Mouse (Mus musculus) monocyte, adult 5-6 weeks (primary cell): ENCODE data around the gene Ms4a4d. TPM values are rescaled to one million over a fixed set of nuclear protein-coding genes. Genes with fewer than 3 reads are reported as not detected.
A peak's percentile ranks its signal among the peaks of the same experiment; 100 is the strongest.

Experiments
- ATAC-seq: fragments of 153-309, 156-312 bp; replicated peaks from 2 replicates; pipeline ENCODE4 v1.8.0; 2017; ENCODE audit warnings: mild to moderate bottlenecking; ENCODE audit not compliant: low TSS enrichment, insufficient number of reproducible peaks, severe bottlenecking, poor library complexity, low FRiP score
- total RNA-seq: library from RNA; stranded (forward); fragments of 200-1000, 200-491, 200-594 nt; gene quantifications from 3 replicates; pipeline ENCODE4 v1.2.3, GENCODE M21; 2017

Gene Ms4a4d
- total RNA-seq, 1 experiment from 2014 or later, result not detected

DNA sequence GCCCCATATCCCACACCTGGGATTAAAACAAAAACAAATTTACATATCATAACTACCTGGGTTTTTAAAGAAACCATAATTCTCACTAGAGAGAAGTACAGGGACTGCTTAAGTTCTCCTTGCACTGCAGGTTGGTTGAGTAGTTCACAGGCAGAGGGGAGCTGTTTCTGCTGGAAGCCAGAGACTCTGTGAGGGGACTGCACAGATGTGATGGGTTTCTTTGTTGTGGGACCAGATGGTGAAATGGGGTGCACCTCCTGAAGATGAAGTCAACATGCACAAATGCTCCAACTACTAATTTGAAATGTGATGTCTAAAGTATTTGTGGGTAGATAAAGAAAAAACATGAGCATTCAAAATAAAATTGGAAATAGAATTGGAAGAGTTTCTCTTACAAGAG is 11.3 kb downstream of the Ms4a4d start:
- no peak for ATAC-seq

GRCm38 (mm10) chr19:11554726-11555125 is 18.1 kb downstream of the Ms4a4d start:
- ATAC-seq, result no peak

DNA sequence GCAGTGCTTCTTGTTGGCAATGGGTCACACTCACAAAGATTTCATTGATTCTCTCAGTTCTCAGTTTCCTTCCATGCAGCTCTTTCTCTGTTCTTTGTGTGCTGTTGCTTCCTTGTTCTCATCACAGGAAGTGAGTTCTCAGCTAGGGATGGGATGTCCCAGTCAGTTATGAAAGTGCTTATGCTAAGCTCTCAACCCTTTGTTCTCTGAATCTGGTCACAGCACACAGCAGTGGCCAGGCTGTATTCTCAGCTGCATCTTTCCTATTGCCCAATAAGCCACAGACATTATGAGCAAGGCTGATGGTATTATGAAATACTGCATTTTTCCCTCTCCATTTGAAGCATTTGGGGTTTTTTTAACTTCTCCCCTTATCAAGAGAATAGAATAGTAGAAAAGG is 23.0 kb downstream of the Ms4a4d start:
- ATAC-seq, result peak; percentile 100

- ATAC-seq, result no peak
These were observed 38.4 kb downstream of the Ms4a4d start for GRCm38 (mm10) chr19:11574965-11575364.

- peak; percentile 88 for ATAC-seq
These were observed 52.6 kb downstream of the Ms4a4d start for GRCm38 (mm10) chr19:11589205-11589604.

DNA sequence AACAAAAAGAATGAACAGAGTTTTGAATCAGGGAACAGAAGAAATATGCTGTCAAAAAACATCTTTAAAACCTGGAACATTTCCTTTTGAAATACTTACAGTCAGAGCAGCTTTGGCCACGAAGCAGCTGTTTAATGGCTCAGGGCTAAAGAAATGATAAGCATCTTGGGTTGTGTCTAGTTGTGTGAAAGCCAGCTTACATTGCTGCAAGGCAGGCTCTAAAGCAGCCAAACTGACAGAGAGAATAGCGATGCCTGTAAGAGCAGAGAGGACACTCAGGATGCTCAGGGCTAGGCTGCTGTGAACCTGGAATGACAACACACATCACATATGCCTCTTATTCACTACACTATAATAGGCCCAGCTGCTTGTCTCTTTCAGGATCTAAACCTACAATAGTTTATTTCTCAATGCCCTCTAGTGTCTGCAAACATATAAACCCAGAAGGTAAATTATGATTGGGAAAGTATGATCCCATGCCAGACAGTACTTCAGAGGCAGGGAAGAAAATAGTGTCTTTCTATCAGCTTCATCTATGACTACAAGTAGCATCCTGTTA is 53.4 kb downstream of the Ms4a4d start:
- ATAC-seq, result no peak

DNA sequence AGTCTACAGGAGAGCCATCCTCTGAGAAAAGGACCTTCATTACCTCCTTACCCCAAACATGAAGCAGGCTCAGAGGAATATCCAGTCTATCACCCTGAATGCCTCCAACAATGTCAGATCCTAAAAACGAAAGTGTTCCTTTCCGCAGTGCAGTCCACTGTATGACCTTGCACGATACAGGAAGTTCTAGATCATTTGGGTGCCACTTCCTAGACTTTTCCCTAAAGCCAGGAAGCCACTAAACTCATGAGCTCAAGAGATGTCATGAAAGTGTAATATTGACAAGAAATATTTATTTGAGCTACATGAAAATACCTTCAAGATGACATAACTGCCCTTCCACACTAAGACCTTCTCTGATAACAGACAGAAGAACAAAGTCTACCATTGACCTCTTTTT is 64.7 kb downstream of the Ms4a4d start:
- no peak for ATAC-seq

DNA sequence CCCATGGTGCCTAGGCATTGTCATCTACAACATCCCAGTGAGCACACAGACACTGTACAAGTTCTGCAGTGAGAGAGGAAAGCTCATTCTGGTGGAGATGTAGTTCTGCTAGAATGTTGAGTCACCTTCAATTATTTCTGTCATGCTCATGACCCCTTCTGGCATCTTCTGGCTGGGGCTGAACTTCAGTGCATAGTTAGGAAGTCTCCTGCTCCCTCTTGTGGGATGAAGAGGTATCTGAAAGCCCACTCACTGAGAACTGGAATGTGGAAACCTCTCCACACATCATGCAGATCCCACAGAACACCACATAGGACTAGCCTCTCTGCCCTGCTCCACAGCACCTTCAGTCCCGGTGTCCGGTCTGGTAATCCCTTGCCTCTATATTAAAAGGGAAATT is 65.4 kb downstream of the Ms4a4d start:
- peak; percentile 76 for ATAC-seq

DNA sequence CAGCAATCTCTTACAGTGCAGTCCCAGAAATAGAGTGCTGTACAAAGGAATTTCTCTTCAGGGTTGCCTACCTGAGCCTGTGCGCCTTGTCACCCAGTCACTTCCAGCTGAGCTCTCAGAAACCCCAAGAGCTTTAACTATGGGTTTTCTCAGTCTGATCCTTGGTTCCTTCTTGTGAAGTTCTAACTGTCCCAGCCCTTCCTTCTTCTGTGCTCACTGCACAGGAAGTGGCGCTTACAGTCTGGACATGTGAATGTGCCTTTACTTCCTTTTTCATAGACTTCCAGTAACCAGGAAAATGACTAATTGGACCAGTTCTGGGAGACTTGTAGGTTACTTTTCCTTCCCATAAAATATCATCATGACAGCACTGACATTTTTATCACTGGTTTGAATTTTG is 68.0 kb downstream of the Ms4a4d start, which contains the start of gene Ms4a6d:
TSS of gene Ms4a6d (minus strand) at position 247 of the 400 bp plus-strand sequence.
- no peak for ATAC-seq

Other genes with a start within 250 kb of the Ms4a4d start
- gene Ms4a14, start 222.3 kb upstream of the Ms4a4d start, total RNA-seq, result 0.29 to 0.64 TPM in 2 of 3 replicates, not detected in the other
- gene Ms4a7, start 200.7 kb upstream of the Ms4a4d start, total RNA-seq, result 2.2 to 2.4 TPM (median 2.4 TPM) in 3 replicates
- gene Ms4a4a, start 161.3 kb upstream of the Ms4a4d start, total RNA-seq, result 8.1 to 35.7 TPM (median 9.7 TPM) in 3 replicates
- 52.0 to 109 TPM (median 89.6 TPM) in 3 replicates for gene Ms4a4c, start 132.0 kb upstream of the Ms4a4d start, total RNA-seq
- gene Ms4a4b, start 93.2 kb upstream of the Ms4a4d start, total RNA-seq, result 78.1 to 289 TPM (median 80.3 TPM) in 3 replicates
- gene Ms4a6c, start 67.4 kb upstream of the Ms4a4d start, total RNA-seq, result 292 to 487 TPM (median 394 TPM) in 3 replicates
- gene Gm8369, start 50.9 kb upstream of the Ms4a4d start, total RNA-seq, result 50.1 to 131 TPM (median 127 TPM) in 3 replicates
- gene Ms4a6b, start 20.3 kb upstream of the Ms4a4d start, total RNA-seq, result 127 to 138 TPM (median 132 TPM) in 3 replicates
- 8.2 to 23.7 TPM (median 14.1 TPM) in 3 replicates for gene Ms4a6d, start 68.0 kb downstream of the Ms4a4d start, total RNA-seq
- gene Ms4a2, start 86.9 kb downstream of the Ms4a4d start, total RNA-seq, result 22.8 to 63.8 TPM (median 63.0 TPM) in 3 replicates
- gene Ms4a3, start 104.0 kb downstream of the Ms4a4d start, total RNA-seq, result 0.96 TPM in 1 of 3 replicates, not detected in the others
- gene Oosp2, start 123.8 kb downstream of the Ms4a4d start, total RNA-seq, result not detected in 3 replicates
- 1.5 TPM in 1 of 3 replicates, not detected in the others for gene Oosp1, start 154.3 kb downstream of the Ms4a4d start, total RNA-seq
- not detected in 3 replicates for gene Oosp3, start 160.3 kb downstream of the Ms4a4d start, total RNA-seq
- not detected in 3 replicates for gene Gif, start 210.8 kb downstream of the Ms4a4d start, total RNA-seq
- gene Mrpl16, start 233.6 kb downstream of the Ms4a4d start, total RNA-seq, result 28.5 to 49.0 TPM (median 45.7 TPM) in 3 replicates